Mouse (Mus musculus): ENCODE measurements around the gene Oxct2a.

Oxct2a gene

GRCm38 (mm10) chr4:123280117-123280516, 43.3 kb downstream of the Oxct2a start:
- DNase-seq (ENCODE audit: low read depth, low spot score): no peak
